Mouse (Mus musculus): ENCODE measurements around the gene Camk2n1. TPM values are rescaled to one million over a fixed set of nuclear protein-coding genes. Genes with fewer than 3 reads are reported as not detected.
A peak's percentile ranks its signal among the peaks of the same experiment; 100 is the strongest.

Camk2n1 gene
- polyA plus RNA-seq (2015; fragmentation: Nextera tagmentation; extraction: Ambion mirVana) = 10.9 and 12.2 TPM in 2 replicates

DNA sequence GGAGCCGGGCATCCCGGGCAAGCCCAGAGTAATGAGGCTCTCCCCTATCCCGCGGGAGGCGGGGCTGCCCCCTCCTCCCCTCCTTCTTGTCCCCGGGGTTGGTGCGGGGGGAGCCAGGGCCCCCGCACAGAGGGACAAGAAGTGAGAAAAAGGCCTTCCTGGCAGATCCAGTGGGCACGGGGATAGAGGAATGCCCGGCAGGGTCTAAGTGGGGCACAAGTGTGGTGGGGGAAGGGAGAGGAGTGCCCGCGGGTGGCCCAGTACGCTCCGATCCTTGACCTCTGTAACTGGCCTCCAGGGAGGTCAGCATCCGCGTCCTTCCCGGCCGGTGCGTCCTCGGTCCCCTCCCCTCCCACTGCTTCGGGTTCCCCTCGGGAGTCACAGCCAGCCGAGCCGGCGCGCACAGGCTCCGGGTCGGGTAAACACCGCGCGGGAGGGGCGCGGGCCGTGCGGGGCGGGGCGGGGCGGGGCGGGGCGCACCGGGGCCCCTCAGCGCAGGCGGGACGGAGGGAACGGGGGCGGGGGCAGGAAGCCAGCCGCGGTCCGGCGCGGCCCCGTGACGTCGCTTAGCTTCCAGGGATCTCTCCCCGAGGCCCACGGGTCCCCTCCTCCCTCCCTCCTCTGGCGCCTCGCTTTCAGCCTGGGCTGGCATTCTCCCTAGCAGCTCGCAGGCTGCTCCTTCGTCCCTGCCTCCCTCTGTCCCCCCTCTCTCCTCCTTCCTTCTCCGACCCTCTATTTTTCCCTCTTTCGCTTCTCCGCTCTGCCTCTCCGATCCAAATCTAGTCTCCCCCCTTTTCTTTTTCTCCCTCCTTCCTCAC is at the start of gene Camk2n1:
Camk2n1 (plus strand) TSS at position 562 of the 818 bp plus-strand sequence.
- Histone ChIP-seq H3K36me3 (ENCODE audit: control insufficient read depth, insufficient read depth) (no peaks in the 10 kb centered on the region), H3K9ac (ENCODE audit: low read depth, low read length) (peak within 1 kb of the TSS; percentile 93), H3K4me1 (replicated peaks; ENCODE audit: control insufficient read depth, insufficient read depth, low read length) (peaks cover 5% of the 10 kb centered on the region; the same call in 1 of the 2 replicates), H3K4me2 (replicated peaks; ENCODE audit: low read depth) (peak within 1 kb of the TSS; percentile 92), H3K27ac (ENCODE audit: low read depth, low read length) (peak within 1 kb of the TSS; percentile 95), H3K4me3 (ENCODE audit: low read depth, low read length) (peak within 1 kb of the TSS; percentile 94), H3K27me3 (replicated peaks; ENCODE audit: control insufficient read depth, insufficient read depth, low read length) (no peaks in the 10 kb centered on the region), H3K9me3 (ENCODE audit: control insufficient read depth) (no peaks in the 10 kb centered on the region)
- no peak for TF ChIP-seq CTCF (IDR thresholded peaks at IDR 0.05; ENCODE audit: low read depth)
- peak; percentile 81 for ATAC-seq
- under 1% methylated on average over 46 of the region's 64 CpGs for WGBS

DNA sequence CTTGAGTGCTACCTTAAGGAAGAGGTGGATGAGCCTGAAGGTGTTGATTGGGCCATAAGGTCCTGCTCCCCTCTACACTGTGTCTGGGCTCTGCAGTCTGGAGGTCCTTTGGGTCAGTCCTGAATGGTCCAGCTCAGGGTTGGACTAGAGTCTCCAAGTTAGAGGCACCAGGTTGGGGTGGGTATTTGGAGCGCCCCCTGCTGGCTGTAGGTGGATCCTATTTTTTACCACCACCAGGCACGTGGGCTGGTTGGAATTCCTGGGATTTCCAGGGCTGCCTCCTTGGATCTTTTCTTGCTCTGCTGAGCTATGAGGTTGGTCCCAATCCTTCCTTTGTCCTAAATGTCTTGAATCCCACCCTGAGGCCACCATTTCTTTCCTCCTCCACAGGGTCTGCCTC is 49.3 kb upstream of the Camk2n1 start:
- no peaks in the 10 kb centered on the region for H3K36me3 ChIP-seq (ENCODE audit: control insufficient read depth, insufficient read depth)
- no peak overlapping the region for H3K4me3 ChIP-seq (ENCODE audit: low read depth, low read length)
- H3K4me1 ChIP-seq (replicated peaks; ENCODE audit: control insufficient read depth, insufficient read depth, low read length) = no peaks in the 10 kb centered on the region
- ATAC-seq = no peak
- no peak overlapping the region for H3K9ac ChIP-seq (ENCODE audit: low read depth, low read length)
- no peak overlapping the region for H3K4me2 ChIP-seq (replicated peaks; ENCODE audit: low read depth)
- H3K27me3 ChIP-seq (replicated peaks; ENCODE audit: control insufficient read depth, insufficient read depth, low read length) = no peaks in the 10 kb centered on the region
- peak; percentile 78 for TF ChIP-seq CTCF (IDR thresholded peaks at IDR 0.05; ENCODE audit: low read depth)
- H3K9me3 ChIP-seq (ENCODE audit: control insufficient read depth) = no peaks in the 10 kb centered on the region
- H3K27ac ChIP-seq (ENCODE audit: low read depth, low read length) = no peak overlapping the region
- 15% methylated on average over 2 of the region's 2 CpGs for WGBS

DNA sequence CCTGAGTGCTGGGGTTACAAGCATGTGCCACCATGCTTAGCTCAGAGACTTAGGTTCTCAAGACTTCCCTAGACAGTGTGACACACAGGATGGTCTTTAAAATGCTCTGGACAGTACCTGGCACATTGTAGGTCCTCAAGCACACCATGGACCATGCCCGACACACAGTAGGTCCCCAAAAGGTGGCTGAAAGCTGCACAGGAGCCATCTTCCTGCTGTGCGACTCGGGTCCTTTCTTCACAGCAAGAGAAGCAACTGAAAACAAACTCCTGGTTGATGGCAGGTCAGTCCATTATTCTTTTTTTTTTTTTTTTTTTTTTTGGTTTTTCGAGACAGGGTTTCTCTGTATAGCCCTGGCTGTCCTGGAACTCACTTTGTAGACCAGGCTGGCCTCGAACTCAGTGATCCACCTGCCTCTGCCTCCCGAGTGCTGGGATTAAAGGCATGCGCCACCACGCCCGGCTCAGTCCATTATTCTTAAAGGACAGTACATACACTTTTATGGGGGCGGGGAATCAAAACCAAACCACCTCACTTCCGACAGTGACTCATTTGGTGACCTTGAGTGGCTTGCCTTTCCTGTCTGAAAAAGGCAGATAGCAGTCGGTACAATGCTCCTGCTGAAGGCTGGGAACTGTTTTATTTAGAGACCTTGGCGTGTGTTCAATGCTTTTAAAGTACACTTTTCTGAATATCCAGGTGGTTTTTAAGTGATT is 46.5 kb upstream of the Camk2n1 start:
- Histone ChIP-seq H3K27me3 (replicated peaks; ENCODE audit: control insufficient read depth, insufficient read depth, low read length) (no peaks in the 10 kb centered on the region), H3K9me3 (ENCODE audit: control insufficient read depth) (no peaks in the 10 kb centered on the region), H3K27ac (ENCODE audit: low read depth, low read length) (no peak overlapping the region), H3K4me1 (replicated peaks; ENCODE audit: control insufficient read depth, insufficient read depth, low read length) (no peaks in the 10 kb centered on the region), H3K4me2 (replicated peaks; ENCODE audit: low read depth) (no peak overlapping the region), H3K36me3 (ENCODE audit: control insufficient read depth, insufficient read depth) (no peaks in the 10 kb centered on the region), H3K4me3 (ENCODE audit: low read depth, low read length) (no peak overlapping the region), H3K9ac (ENCODE audit: low read depth, low read length) (no peak overlapping the region)
- TF ChIP-seq CTCF (IDR thresholded peaks at IDR 0.05; ENCODE audit: low read depth) = no peak
- WGBS = 48% methylated on average over 12 of the region's 13 CpGs
- ATAC-seq = 0 out of 2 replicates have a peak, but pooled peaks have one; percentile 36

DNA sequence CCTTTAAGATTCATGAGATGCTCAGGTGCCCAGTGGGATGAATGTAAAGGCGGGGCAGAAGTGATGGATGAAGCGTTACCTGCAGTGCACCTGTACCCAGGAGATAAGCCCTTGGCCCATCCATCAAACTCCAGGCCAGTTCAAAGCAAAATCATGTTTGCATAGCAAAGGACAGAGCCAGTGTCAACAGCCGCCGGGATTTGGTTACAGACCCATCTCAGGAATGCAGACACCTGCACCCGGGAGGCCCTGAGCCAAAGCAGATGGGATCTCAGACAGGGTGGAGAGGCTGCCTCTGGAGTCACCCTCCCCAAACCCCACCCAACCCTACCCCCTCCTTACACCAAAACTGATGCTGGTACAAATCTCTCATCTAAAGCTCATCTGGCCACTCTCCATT is 43.1 kb upstream of the Camk2n1 start:
- H3K9ac ChIP-seq (ENCODE audit: low read depth, low read length) = no peak overlapping the region
- H3K4me1 ChIP-seq (replicated peaks; ENCODE audit: control insufficient read depth, insufficient read depth, low read length) = no peaks in the 10 kb centered on the region
- no peaks in the 10 kb centered on the region for H3K27me3 ChIP-seq (replicated peaks; ENCODE audit: control insufficient read depth, insufficient read depth, low read length)
- 12% methylated on average over 5 of the region's 5 CpGs for WGBS
- TF ChIP-seq CTCF (IDR thresholded peaks at IDR 0.05; ENCODE audit: low read depth) = no peak
- H3K27ac ChIP-seq (ENCODE audit: low read depth, low read length) = no peak overlapping the region
- ATAC-seq = no peak
- no peak overlapping the region for H3K4me2 ChIP-seq (replicated peaks; ENCODE audit: low read depth)
- no peaks in the 10 kb centered on the region for H3K9me3 ChIP-seq (ENCODE audit: control insufficient read depth)
- no peaks in the 10 kb centered on the region for H3K36me3 ChIP-seq (ENCODE audit: control insufficient read depth, insufficient read depth)
- no peak overlapping the region for H3K4me3 ChIP-seq (ENCODE audit: low read depth, low read length)

DNA sequence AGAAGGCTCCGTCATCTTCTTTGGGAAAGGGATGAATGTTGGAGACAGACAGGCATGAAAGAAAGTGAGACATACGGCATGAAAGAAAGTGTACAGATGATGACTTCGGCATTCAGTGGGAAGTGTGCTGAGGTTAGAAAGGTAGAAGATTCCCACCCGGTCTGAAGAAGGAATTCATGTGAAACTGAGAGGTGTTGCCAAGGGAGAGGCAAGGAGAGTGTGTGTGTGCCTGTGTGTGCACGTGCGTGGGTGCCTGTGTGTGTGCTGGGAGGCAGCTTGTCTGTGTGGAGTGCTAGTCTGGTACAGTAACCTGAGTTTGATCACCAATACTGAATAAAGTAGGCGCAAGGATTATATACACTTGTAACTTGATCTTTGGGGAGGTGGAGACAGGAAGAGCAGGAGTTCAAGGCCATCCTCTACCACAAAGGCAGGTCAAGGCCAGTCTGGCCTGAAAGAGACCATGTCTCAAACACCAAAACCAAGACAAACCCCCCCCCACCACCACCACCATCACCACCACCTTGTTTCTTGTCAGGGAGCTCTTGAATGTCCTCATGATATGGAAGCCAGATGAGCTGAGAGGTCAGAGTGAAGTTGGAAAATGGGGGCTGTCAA is 42.5 kb upstream of the Camk2n1 start:
- H3K4me2 ChIP-seq (replicated peaks; ENCODE audit: low read depth) = no peak overlapping the region
- no peak overlapping the region for H3K4me3 ChIP-seq (ENCODE audit: low read depth, low read length)
- no peaks in the 10 kb centered on the region for H3K36me3 ChIP-seq (ENCODE audit: control insufficient read depth, insufficient read depth)
- no peak for ATAC-seq
- no peak overlapping the region for H3K27ac ChIP-seq (ENCODE audit: low read depth, low read length)
- WGBS = 43% methylated on average over 7 of the region's 7 CpGs
- H3K27me3 ChIP-seq (replicated peaks; ENCODE audit: control insufficient read depth, insufficient read depth, low read length) = no peaks in the 10 kb centered on the region
- no peak overlapping the region for H3K9ac ChIP-seq (ENCODE audit: low read depth, low read length)
- H3K4me1 ChIP-seq (replicated peaks; ENCODE audit: control insufficient read depth, insufficient read depth, low read length) = no peaks in the 10 kb centered on the region
- TF ChIP-seq CTCF (IDR thresholded peaks at IDR 0.05; ENCODE audit: low read depth) = no peak
- no peaks in the 10 kb centered on the region for H3K9me3 ChIP-seq (ENCODE audit: control insufficient read depth)

DNA sequence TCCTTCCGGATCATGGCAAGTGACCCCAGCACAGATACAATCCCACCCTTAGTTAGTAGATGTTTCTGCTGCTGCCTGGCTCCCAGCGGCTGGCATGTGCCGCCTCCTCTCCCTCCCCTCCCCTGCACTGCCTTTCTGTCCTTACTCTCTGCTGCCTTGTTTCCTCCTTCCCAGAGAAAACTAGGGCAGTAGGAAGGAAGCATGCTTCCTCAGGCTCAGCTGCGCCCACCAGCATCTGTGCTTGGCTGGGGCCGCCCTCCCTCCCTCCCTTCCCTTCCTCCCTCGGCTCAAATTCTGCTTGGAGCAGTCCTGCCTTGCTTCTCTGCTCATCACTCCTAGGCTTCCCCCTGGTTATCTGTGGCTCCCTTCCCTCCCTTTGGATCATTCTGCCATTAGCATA is 39.4 kb upstream of the Camk2n1 start:
- no peaks in the 10 kb centered on the region for H3K36me3 ChIP-seq (ENCODE audit: control insufficient read depth, insufficient read depth)
- H3K9me3 ChIP-seq (ENCODE audit: control insufficient read depth) = no peaks in the 10 kb centered on the region
- 46% methylated on average over 6 of the region's 6 CpGs for WGBS
- no peak overlapping the region for H3K9ac ChIP-seq (ENCODE audit: low read depth, low read length)
- no peak for TF ChIP-seq CTCF (IDR thresholded peaks at IDR 0.05; ENCODE audit: low read depth)
- no peak overlapping the region for H3K4me2 ChIP-seq (replicated peaks; ENCODE audit: low read depth)
- no peak for ATAC-seq
- no peak overlapping the region for H3K27ac ChIP-seq (ENCODE audit: low read depth, low read length)
- H3K27me3 ChIP-seq (replicated peaks; ENCODE audit: control insufficient read depth, insufficient read depth, low read length) = no peaks in the 10 kb centered on the region
- H3K4me3 ChIP-seq (ENCODE audit: low read depth, low read length) = no peak overlapping the region
- H3K4me1 ChIP-seq (replicated peaks; ENCODE audit: control insufficient read depth, insufficient read depth, low read length) = no peaks in the 10 kb centered on the region

Data from intestine, postnatal 0 days (tissue).